Mouse (Mus musculus) large intestine, adult 2 months (tissue): Measurements from ENCODE around the gene Map1a. TPM values are rescaled to one million over a fixed set of nuclear protein-coding genes. Genes with fewer than 3 reads are reported as not detected.

Source experiments
- DNase-seq: peaks from one replicate; pipeline ENCODE4 v3.0.0-alpha.2; 2012; ENCODE audit warnings: low read depth, low spot score
- WGBS: fragments of 180-500 bp; shearing (Covaris S2); methylation state at CpG from one replicate; pipeline ENCODE4 v1.1.7; 2018; 5-methylcytosine and 5-hydroxymethylcytosine counted together
- polyA plus RNA-seq: library from polyadenylated mRNA; depleted of rRNA; stranded (reverse); fragments of >200 nt; gene quantifications from 2 replicates; pipeline ENCODE4 v1.2.3, GENCODE M21; 2012; rRNA removed

Map1a gene
- 1.5 and 4.1 TPM in 2 replicates for polyA plus RNA-seq

GRCm38 (mm10) chr2:121288901-121289729 is at the start of gene Map1a:
TSS of gene Map1a (plus strand) at chr2:121289600.
- 3% methylated on average over 48 of the region's 48 CpGs for WGBS
- DNase-seq = peak; percentile 46

- WGBS = 84% methylated on average over 5 of the region's 5 CpGs
- DNase-seq = no peak
These were observed 45.3 kb upstream of the Map1a start for GRCm38 (mm10) chr2:121244099-121244498.

- WGBS = 95% methylated on average over 2 of the region's 2 CpGs
- no peak for DNase-seq
These were observed 39.6 kb upstream of the Map1a start for GRCm38 (mm10) chr2:121249758-121250157.

GRCm38 (mm10) chr2:121268446-121268845 is 21.0 kb upstream of the Map1a start:
- no peak for DNase-seq
- 33% methylated on average over 8 of the region's 8 CpGs for WGBS

- DNase-seq = no peak
- WGBS = 3% methylated on average over 31 of the region's 35 CpGs
These were observed 18.7 kb upstream of the Map1a start for GRCm38 (mm10) chr2:121270521-121271235.

- peak; percentile 91 for DNase-seq
- 2% methylated on average over 36 of the region's 37 CpGs for WGBS
These were observed 18.0 kb upstream of the Map1a start, which contains the start of gene Trp53bp1 for GRCm38 (mm10) chr2:121271236-121271927. TSS of gene Trp53bp1 (minus strand) at chr2:121271407.

- DNase-seq = no peak
- WGBS = 16% methylated on average over 4 of the region's 4 CpGs
These were observed 17.4 kb upstream of the Map1a start for GRCm38 (mm10) chr2:121271928-121272516.

- DNase-seq = no peak
- 65% methylated on average over 2 of the region's 2 CpGs for WGBS
These were observed 1.6 kb upstream of the Map1a start for GRCm38 (mm10) chr2:121287850-121288249.

- DNase-seq = no peak
These were observed 535 bp downstream of the Map1a start for GRCm38 (mm10) chr2:121289730-121290540.

GRCm38 (mm10) chr2:121292316-121293013 is 3.1 kb downstream of the Map1a start:
- DNase-seq = no peak
- WGBS = 75% methylated on average over 5 of the region's 5 CpGs

More at GRCm38 (mm10) chr2:121289730-121290540, 535 bp downstream of the Map1a start:
- WGBS = 8% methylated on average over 36 of the region's 36 CpGs

GRCm38 (mm10) chr2:121294182-121294581 is 4.8 kb downstream of the Map1a start:
- WGBS = 8% methylated on average over 4 of the region's 4 CpGs

GRCm38 (mm10) chr2:121294753-121295607 is 5.6 kb downstream of the Map1a start:
- DNase-seq = no peak
- 5% methylated on average over 18 of the region's 18 CpGs for WGBS

More at GRCm38 (mm10) chr2:121294182-121294581, 4.8 kb downstream of the Map1a start:
- no peak for DNase-seq

- no peak for DNase-seq
- WGBS = 14% methylated on average over 15 of the region's 15 CpGs
These were observed 6.5 kb downstream of the Map1a start for GRCm38 (mm10) chr2:121295608-121296571.

GRCm38 (mm10) chr2:121296754-121297231 is 7.4 kb downstream of the Map1a start:
- WGBS = 44% methylated on average over 6 of the region's 6 CpGs
- DNase-seq = no peak

- WGBS = 32% methylated on average over 9 of the region's 9 CpGs
- DNase-seq = no peak
These were observed 8.3 kb downstream of the Map1a start for GRCm38 (mm10) chr2:121297701-121298100.

GRCm38 (mm10) chr2:121298131-121298530 is 8.7 kb downstream of the Map1a start:
- WGBS = 14% methylated on average over 8 of the region's 8 CpGs
- DNase-seq = no peak
